Mouse (Mus musculus) liver, adult 2 months (tissue): ENCODE results near the gene Mrps6. TPM values are rescaled to one million over a fixed set of nuclear protein-coding genes. Genes with fewer than 3 reads are reported as not detected.

Experiments used
- DNase-seq: peaks from one replicate; pipeline ENCODE4 v3.0.0-alpha.2; 2011; ENCODE audit warnings: low read depth, low spot score; ENCODE audit errors: extremely low read depth
- H3K27ac ChIP-seq: fragments of 200-500 bp; replicated peaks from 2 replicates; pipeline ENCODE4 v1.5.1; 2012; ENCODE audit warnings: low read depth, mild to moderate bottlenecking, control low read depth, inconsistent platforms, low read length; ENCODE audit not compliant: insufficient read depth
- H3K27me3 ChIP-seq: fragments of 200-500 bp; 2 replicates; pipeline ENCODE4 v1.6.1; 2012; ENCODE audit warnings: mild to moderate bottlenecking, moderate library complexity, low read length, inconsistent platforms; ENCODE audit not compliant: control insufficient read depth, insufficient read depth
- H3K36me3 ChIP-seq: fragments of 200-500 bp; 2 replicates; pipeline ENCODE4 v1.6.1; 2012; ENCODE audit warnings: low read length, inconsistent platforms; ENCODE audit not compliant: control insufficient read depth, insufficient read depth
- H3K4me1 ChIP-seq: fragments of 200-500 bp; 2 replicates; pipeline ENCODE4 v1.6.1; 2011; ENCODE audit warnings: low read length; ENCODE audit not compliant: control insufficient read depth, insufficient read depth
- H3K4me3 ChIP-seq: fragments of 200-500 bp; 2 replicates; pipeline ENCODE4 v1.5.1; 2011; ENCODE audit warnings: low read depth, mild to moderate bottlenecking, control low read depth, low read length, moderate library complexity; ENCODE audit not compliant: insufficient read depth
- H3K79me2 ChIP-seq: fragments of 200-500 bp; 2 replicates; pipeline ENCODE4 v1.6.1; 2012; ENCODE audit warnings: inconsistent platforms, mild to moderate bottlenecking, low read length, moderate library complexity; ENCODE audit not compliant: control insufficient read depth, insufficient read depth
- H3K9ac ChIP-seq: fragments of 200-500 bp; 2 replicates; pipeline ENCODE4 v1.6.1; 2012; ENCODE audit warnings: low read depth, mild to moderate bottlenecking, control low read depth, inconsistent platforms, low read length
- CTCF ChIP-seq: fragments of 200-500 bp; IDR thresholded peaks from 2 replicates; pipeline ENCODE4 v1.5.1; 2011; ENCODE audit warnings: low read depth, low read length, control low read depth
- POLR2A ChIP-seq: fragments of 200-500 bp; IDR thresholded peaks from 2 replicates; pipeline ENCODE4 v1.6.1; 2011; ENCODE audit warnings: low read length, control low read depth; ENCODE audit not compliant: insufficient read depth; ENCODE audit errors: extremely low read depth
- WGBS: fragments of 180-500 bp; shearing (Covaris S2); methylation state at CpG from one replicate; pipeline ENCODE4 v1.1.7; 2018; 5-methylcytosine and 5-hydroxymethylcytosine counted together
- polyA plus RNA-seq: library from polyadenylated mRNA; depleted of rRNA; stranded (reverse); fragments of >200 nt; gene quantifications from 2 replicates; pipeline ENCODE4 v1.2.3, GENCODE M21; 2012
- total RNA-seq: library from RNA; depleted of rRNA; stranded (reverse); fragments of >200 nt; gene quantifications from 2 replicates; pipeline ENCODE4 v1.2.3, GENCODE M21; 2014

Mrps6 gene
- total and polyA plus RNA-seq, 2 experiments, result 6.1 to 11.7 TPM

GRCm38 (mm10) chr16:92058644-92059620 lies 862 bp downstream of the Mrps6 start:
- Histone ChIP-seq H3K27ac (no peak overlapping the region), H3K79me2 (peaks cover 12% of the 10 kb centered on the region), H3K9ac (peak overlapping the region; percentile 91), H3K4me1 (peaks cover 9% of the 10 kb centered on the region), H3K4me3 (peak overlapping the region; percentile 75), H3K27me3 (no peaks in the 10 kb centered on the region), H3K36me3 (peaks cover 10% of the 10 kb centered on the region)
- peak; percentile 47 for DNase-seq
- TF ChIP-seq CTCF, result no peak
- TF ChIP-seq POLR2A, result no peak
- WGBS, result 2% methylated on average over 63 of the region's 63 CpGs

- H3K79me2 ChIP-seq, result peaks cover 12% of the 10 kb centered on the region
- DNase-seq, result no peak
- H3K27ac ChIP-seq, result no peak overlapping the region
- TF ChIP-seq CTCF (no peak), POLR2A (no peak)
- H3K4me1 ChIP-seq, result peaks cover 11% of the 10 kb centered on the region
- no peaks in the 10 kb centered on the region for H3K27me3 ChIP-seq
- 95% methylated on average over 3 of the region's 3 CpGs for WGBS
- H3K9ac ChIP-seq, result no peak overlapping the region
- H3K36me3 ChIP-seq, result peaks cover 10% of the 10 kb centered on the region
- H3K4me3 ChIP-seq, result no peak overlapping the region
Measured at GRCm38 (mm10) chr16:92060213-92060612, 2.1 kb downstream of the Mrps6 start.

GRCm38 (mm10) chr16:92061586-92061985 lies 3.5 kb downstream of the Mrps6 start:
- no peak overlapping the region for H3K4me3 ChIP-seq
- no peak for DNase-seq
- peaks cover 12% of the 10 kb centered on the region for H3K36me3 ChIP-seq
- no peak overlapping the region for H3K27ac ChIP-seq
- H3K79me2 ChIP-seq, result peaks cover 12% of the 10 kb centered on the region
- no peak overlapping the region for H3K9ac ChIP-seq
- H3K4me1 ChIP-seq, result peaks cover 11% of the 10 kb centered on the region
- no peak for TF ChIP-seq POLR2A
- TF ChIP-seq CTCF, result no peak
- no peaks in the 10 kb centered on the region for H3K27me3 ChIP-seq
- 96% methylated on average over 7 of the region's 7 CpGs for WGBS

- WGBS, result 100% methylated on average over 1 of the region's 1 CpGs
- H3K4me3 ChIP-seq, result no peak overlapping the region
- TF ChIP-seq POLR2A (no peak), CTCF (no peak)
- no peak overlapping the region for H3K9ac ChIP-seq
- peaks cover 9% of the 10 kb centered on the region for H3K4me1 ChIP-seq
- H3K79me2 ChIP-seq, result peaks cover 12% of the 10 kb centered on the region
- no peak overlapping the region for H3K27ac ChIP-seq
- no peak for DNase-seq
- H3K27me3 ChIP-seq, result no peaks in the 10 kb centered on the region
- peaks cover 22% of the 10 kb centered on the region for H3K36me3 ChIP-seq
Measured at GRCm38 (mm10) chr16:92062832-92063231, 4.8 kb downstream of the Mrps6 start.

GRCm38 (mm10) chr16:92064801-92065200 lies 6.7 kb downstream of the Mrps6 start:
- Histone ChIP-seq H3K36me3 (peaks cover 26% of the 10 kb centered on the region), H3K79me2 (peaks cover 11% of the 10 kb centered on the region), H3K4me1 (peaks cover 4% of the 10 kb centered on the region), H3K4me3 (no peak overlapping the region), H3K27me3 (no peaks in the 10 kb centered on the region), H3K9ac (no peak overlapping the region), H3K27ac (no peak overlapping the region)
- no peak for DNase-seq
- TF ChIP-seq POLR2A (no peak), CTCF (no peak)
- 87% methylated on average over 2 of the region's 2 CpGs for WGBS

GRCm38 (mm10) chr16:92070338-92070737 lies 12.3 kb downstream of the Mrps6 start:
- peaks cover 11% of the 10 kb centered on the region; the same call in 1 of the 2 replicates for H3K79me2 ChIP-seq
- H3K4me3 ChIP-seq, result no peak overlapping the region
- peaks cover 18% of the 10 kb centered on the region for H3K36me3 ChIP-seq
- WGBS, result 79% methylated on average over 8 of the region's 8 CpGs
- H3K9ac ChIP-seq, result no peak overlapping the region
- TF ChIP-seq CTCF, result no peak
- TF ChIP-seq POLR2A, result no peak
- H3K27me3 ChIP-seq, result no peaks in the 10 kb centered on the region
- DNase-seq, result no peak
- H3K27ac ChIP-seq, result no peak overlapping the region
- no peaks in the 10 kb centered on the region for H3K4me1 ChIP-seq
